Mouse (Mus musculus) 416B (cell line): ENCODE data around the gene Syt12.

Experiments
- DNase-seq: peaks from one replicate; pipeline ENCODE4 v3.0.0; 2011; ENCODE audit warnings: low read depth

Gene Syt12

GRCm38 (mm10) chr19:4477345-4478189, at the start of gene Syt12:
TSS of gene Syt12 (minus strand) at chr19:4477447.
- no peak for DNase-seq

GRCm38 (mm10) chr19:4521426-4522050, 44.3 kb upstream of the Syt12 start:
- no peak for DNase-seq

GRCm38 (mm10) chr19:4517483-4517882, 40.2 kb upstream of the Syt12 start:
- peak; percentile 24 for DNase-seq

GRCm38 (mm10) chr19:4516288-4516687, 39.0 kb upstream of the Syt12 start:
- DNase-seq = no peak

GRCm38 (mm10) chr19:4515746-4516145, 38.5 kb upstream of the Syt12 start:
- DNase-seq = no peak

- DNase-seq = no peak
Measured at GRCm38 (mm10) chr19:4513236-4513858, 36.1 kb upstream of the Syt12 start.

GRCm38 (mm10) chr19:4511116-4511841, 34.0 kb upstream of the Syt12 start:
- no peak for DNase-seq

GRCm38 (mm10) chr19:4509986-4510963, 33.0 kb upstream of the Syt12 start, which contains the start of gene Pcx:
TSS of gene Pcx (plus strand) at chr19:4510472.
- DNase-seq = peak; percentile 100

GRCm38 (mm10) chr19:4507746-4508145, 30.5 kb upstream of the Syt12 start:
- DNase-seq = no peak

GRCm38 (mm10) chr19:4504830-4505229, 27.6 kb upstream of the Syt12 start:
- no peak for DNase-seq

- DNase-seq = no peak
Measured at GRCm38 (mm10) chr19:4502701-4503100, 25.5 kb upstream of the Syt12 start.

GRCm38 (mm10) chr19:4498062-4498933, 21.1 kb upstream of the Syt12 start, which contains the start of gene 2010003K11Rik:
TSS of gene 2010003K11Rik (minus strand) at chr19:4498583.
- DNase-seq = no peak

GRCm38 (mm10) chr19:4497263-4497973, 20.2 kb upstream of the Syt12 start:
- DNase-seq = peak; percentile 75

GRCm38 (mm10) chr19:4496535-4497262, 19.5 kb upstream of the Syt12 start:
- DNase-seq = no peak

- DNase-seq = no peak
Measured at GRCm38 (mm10) chr19:4495814-4496213, 18.6 kb upstream of the Syt12 start.

- DNase-seq = no peak
Measured at GRCm38 (mm10) chr19:4494707-4495106, 17.5 kb upstream of the Syt12 start.

GRCm38 (mm10) chr19:4492526-4493296, 15.5 kb upstream of the Syt12 start:
- no peak for DNase-seq
